Mouse (Mus musculus) stomach, embryonic 16.5 days (tissue): ENCODE results near the gene Gpsm1. TPM values are rescaled to one million over a fixed set of nuclear protein-coding genes. Genes with fewer than 3 reads are reported as not detected.

ENCODE experiments used
- ATAC-seq: fragments of 200-750 bp; cut with Nextera tagmentation; 2 replicates; pipeline ENCODE4 v1.8.0; 2017; ENCODE audit warnings: moderate number of reproducible peaks, moderate TSS enrichment; ENCODE audit not compliant: insufficient read depth, low FRiP score
- H3K27ac ChIP-seq: fragments of 300-500 bp; sonication (generic); 2 replicates; pipeline ENCODE4 v1.5.1; 2014; ENCODE audit warnings: low read length
- H3K27me3 ChIP-seq: fragments of 300-500 bp; sonication (generic); 2 replicates; pipeline ENCODE4 v1.6.1; 2014; ENCODE audit warnings: low read length, control low read depth, mixed read lengths; ENCODE audit not compliant: control insufficient read depth, insufficient read depth
- H3K36me3 ChIP-seq: fragments of 300-500 bp; sonication (generic); 2 replicates; pipeline ENCODE4 v1.6.1; 2014; ENCODE audit warnings: low read length; ENCODE audit not compliant: control insufficient read depth, insufficient read depth
- H3K4me1 ChIP-seq: fragments of 300-500 bp; sonication (generic); 2 replicates; pipeline ENCODE4 v1.6.1; 2014; ENCODE audit warnings: low read length, control low read depth, mixed read lengths; ENCODE audit not compliant: control insufficient read depth, insufficient read depth
- H3K4me2 ChIP-seq: fragments of 300-500 bp; sonication (generic); 2 replicates; pipeline ENCODE4 v1.6.1; 2014; ENCODE audit warnings: low read depth, low read length, mixed read lengths
- H3K4me3 ChIP-seq: fragments of 300-500 bp; sonication (generic); replicated peaks from 2 replicates; pipeline ENCODE4 v1.5.1; 2014; ENCODE audit warnings: mild to moderate bottlenecking, low read length
- H3K9ac ChIP-seq: fragments of 300-500 bp; sonication (generic); 2 replicates; pipeline ENCODE4 v1.6.1; 2014; ENCODE audit warnings: low read length
- H3K9me3 ChIP-seq: fragments of 300-500 bp; sonication (generic); replicated peaks from 2 replicates; pipeline ENCODE4 v1.6.1; 2016; ENCODE audit warnings: low read length, control low read depth; ENCODE audit not compliant: control insufficient read depth
- WGBS: fragments of 180-500 bp; shearing (Covaris S2); extraction: QIAGEN DNeasy Blood & Tissue Kit; methylation state at CpG from one replicate; pipeline ENCODE4 v1.1.7; 2014; 5-methylcytosine and 5-hydroxymethylcytosine counted together
- polyA plus RNA-seq: library from polyadenylated mRNA; unstranded; fragments of >200 nt; fragmentation: Nextera tagmentation; extraction: Ambion mirVana; gene quantifications from 2 replicates; pipeline ENCODE4 v1.2.1, GENCODE M21; 2015

The Gpsm1 gene
- polyA plus RNA-seq: 28.8 and 33.0 TPM in 2 replicates

DNA sequence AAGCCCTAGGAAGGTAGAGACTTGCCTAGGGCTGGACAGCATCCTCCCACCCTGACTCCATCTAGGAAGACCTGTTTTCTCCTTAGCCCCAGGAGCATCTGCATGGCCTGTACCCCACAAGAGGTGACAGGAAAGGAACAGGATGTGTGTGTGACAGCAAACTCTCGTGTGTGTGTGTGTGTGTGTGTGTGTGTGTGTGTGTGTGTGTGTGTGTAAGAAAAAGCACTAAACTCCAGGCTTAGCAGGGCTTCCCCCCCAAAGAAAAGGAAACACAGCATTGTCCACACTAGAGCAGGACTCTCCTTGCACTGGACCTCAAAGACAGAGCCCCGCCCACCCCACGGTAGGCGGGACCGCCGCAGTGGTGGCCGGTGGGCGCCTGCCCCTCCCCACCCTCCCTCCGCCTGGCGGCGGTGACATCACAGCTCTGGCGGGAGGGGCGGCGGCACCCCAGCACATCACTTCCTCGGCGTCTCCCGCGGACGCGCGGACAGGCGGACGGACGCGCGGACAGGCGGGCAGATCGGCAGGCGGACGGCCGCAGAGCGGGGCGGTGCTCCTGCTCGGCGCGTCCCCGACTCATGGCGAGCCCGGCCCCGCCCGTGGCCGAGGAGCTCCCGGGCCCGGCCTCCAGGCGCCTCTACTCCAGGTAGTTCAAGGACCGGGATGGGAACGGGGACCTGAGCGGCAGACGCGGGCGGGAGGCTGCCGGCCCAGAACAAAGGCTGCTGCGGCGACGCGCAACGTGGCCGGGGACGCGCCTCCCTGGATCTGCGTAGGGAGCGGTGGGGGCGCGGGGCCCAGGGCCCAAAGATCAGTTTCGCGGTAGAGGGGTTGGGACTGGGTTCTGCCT is at the start of gene Gpsm1:
Gene Gpsm1 (plus strand): TSS at position 444 of the 853 bp plus-strand sequence.
- ATAC-seq: peak; percentile 80
- Histone ChIP-seq H3K27ac (peak within 1 kb of the TSS; percentile 93), H3K36me3 (no peaks in the 10 kb centered on the region), H3K27me3 (no peaks in the 10 kb centered on the region), H3K9me3 (no peaks in the 10 kb centered on the region), H3K4me2 (peak within 1 kb of the TSS; percentile 72), H3K4me3 (peak within 1 kb of the TSS; percentile 80), H3K4me1 (peaks cover 34% of the 10 kb centered on the region), H3K9ac (peak within 1 kb of the TSS; percentile 90)
- under 1% methylated on average over 50 of the region's 66 CpGs for WGBS

DNA sequence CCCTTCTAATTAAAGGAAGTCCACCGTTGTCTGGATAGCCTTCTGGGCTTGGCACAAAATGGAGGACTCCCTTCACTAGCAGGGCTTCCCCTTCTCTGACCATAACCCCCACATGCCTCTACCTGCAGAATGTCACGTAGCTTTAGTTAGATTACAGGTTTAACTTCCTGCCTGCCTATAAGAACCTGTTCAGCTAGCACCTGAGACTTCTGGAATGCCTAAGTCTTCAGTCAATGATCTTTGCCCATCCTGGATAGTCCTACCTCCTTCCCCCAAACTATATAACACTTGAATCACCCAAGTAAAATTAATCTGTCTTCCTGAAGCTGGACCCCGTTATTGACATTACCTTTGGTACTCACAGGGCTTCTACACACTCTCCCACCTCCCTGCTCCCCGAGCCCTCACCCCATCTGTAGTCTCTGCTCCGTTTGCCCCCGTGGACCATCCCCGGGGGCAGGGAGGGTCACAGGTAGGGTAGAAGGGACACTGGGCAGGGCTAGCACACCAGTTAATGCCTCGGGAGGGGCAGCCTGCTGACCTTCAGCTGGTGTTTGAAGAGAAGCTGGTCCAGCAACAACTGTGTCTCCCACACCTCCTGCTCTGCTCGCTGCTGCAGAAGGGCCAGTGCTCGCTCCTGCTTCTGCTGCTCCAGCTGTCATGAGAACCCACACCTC is 49.1 kb upstream of the Gpsm1 start:
- Histone ChIP-seq H3K4me1 (peaks cover 7% of the 10 kb centered on the region; the same call in 1 of the 2 replicates), H3K4me2 (no peak overlapping the region), H3K36me3 (no peaks in the 10 kb centered on the region), H3K4me3 (no peak overlapping the region), H3K9me3 (no peaks in the 10 kb centered on the region), H3K27ac (peak overlapping the region; percentile 58), H3K27me3 (no peaks in the 10 kb centered on the region), H3K9ac (no peak overlapping the region)
- WGBS: 64% methylated on average over 10 of the region's 10 CpGs
- ATAC-seq: peak; percentile 26; the same call in 1 of the 2 replicates

DNA sequence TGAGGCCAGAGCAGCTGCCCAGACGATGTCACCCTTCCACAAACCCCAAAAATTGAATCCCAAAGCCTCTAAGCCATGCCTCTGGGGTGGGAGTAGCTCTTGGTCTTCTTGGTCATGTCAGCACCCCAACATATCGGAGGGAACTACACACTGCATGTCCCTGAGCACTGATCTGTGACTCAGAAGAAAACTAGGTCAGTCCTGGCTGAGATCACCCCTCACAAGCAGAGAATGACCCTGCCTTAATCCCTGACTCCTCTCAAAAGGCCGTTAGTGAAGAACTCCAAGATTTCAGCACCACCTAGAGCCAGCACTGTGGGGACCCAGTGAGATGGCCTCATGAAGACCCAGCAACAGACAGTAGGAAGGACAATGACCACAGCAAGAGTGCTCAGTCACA is 47.1 kb upstream of the Gpsm1 start:
- Histone ChIP-seq H3K27me3 (no peaks in the 10 kb centered on the region), H3K27ac (no peak overlapping the region), H3K9ac (no peak overlapping the region), H3K9me3 (no peaks in the 10 kb centered on the region), H3K36me3 (no peaks in the 10 kb centered on the region), H3K4me2 (no peak overlapping the region), H3K4me3 (no peak overlapping the region), H3K4me1 (peaks cover 7% of the 10 kb centered on the region; the same call in 1 of the 2 replicates)
- 62% methylated on average over 3 of the region's 3 CpGs for WGBS
- ATAC-seq: no peak

DNA sequence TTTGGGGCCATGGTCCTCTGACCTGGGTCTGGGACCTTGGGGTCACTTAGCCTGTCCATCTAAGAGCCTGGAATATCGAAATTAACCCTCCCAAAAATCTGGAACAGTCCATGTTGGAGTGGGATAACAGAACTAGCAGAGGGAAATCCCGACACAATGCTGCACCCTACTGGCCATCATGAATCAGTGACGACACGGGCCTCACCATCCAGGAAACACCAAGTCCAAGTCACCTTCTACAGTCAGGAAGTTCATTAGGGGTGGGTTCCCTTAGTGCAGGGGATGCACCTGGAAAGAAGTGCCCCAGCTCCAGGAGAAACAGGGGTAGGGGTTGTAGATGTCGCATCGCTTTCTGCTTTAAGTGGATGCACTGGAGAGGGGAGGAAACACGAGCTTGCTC is 41.7 kb upstream of the Gpsm1 start:
- Histone ChIP-seq H3K27ac (no peak overlapping the region), H3K9ac (no peak overlapping the region), H3K9me3 (no peaks in the 10 kb centered on the region), H3K36me3 (no peaks in the 10 kb centered on the region), H3K4me1 (no peaks in the 10 kb centered on the region), H3K4me2 (no peak overlapping the region), H3K27me3 (no peaks in the 10 kb centered on the region), H3K4me3 (no peak overlapping the region)
- peak; percentile 46; the same call in 1 of the 2 replicates for ATAC-seq
- 20% methylated on average over 7 of the region's 7 CpGs for WGBS

DNA sequence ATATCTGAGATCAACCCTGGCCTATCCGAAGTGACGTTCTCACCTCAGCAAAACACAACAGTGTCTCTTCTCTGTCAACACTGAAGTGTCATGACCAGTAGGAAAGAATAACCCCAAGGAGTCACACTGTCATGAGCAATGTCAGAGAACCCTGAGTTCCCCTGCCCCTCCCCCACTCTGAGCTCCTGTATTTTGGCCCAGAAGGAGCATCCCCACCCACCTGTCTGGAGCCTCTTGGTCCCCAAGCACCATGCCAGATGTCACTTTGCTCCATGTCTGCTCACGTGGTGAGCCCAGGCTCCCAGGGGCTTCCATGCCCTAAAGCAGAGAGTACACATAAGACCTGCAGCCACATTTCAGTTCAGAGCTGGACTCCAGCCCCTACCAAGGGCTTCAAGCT is 35.6 kb upstream of the Gpsm1 start:
- Histone ChIP-seq H3K27me3 (no peaks in the 10 kb centered on the region), H3K9me3 (no peaks in the 10 kb centered on the region), H3K27ac (no peak overlapping the region), H3K4me2 (no peak overlapping the region), H3K36me3 (no peaks in the 10 kb centered on the region), H3K4me3 (no peak overlapping the region), H3K9ac (no peak overlapping the region), H3K4me1 (no peaks in the 10 kb centered on the region)
- 79% methylated on average over 3 of the region's 3 CpGs for WGBS
- ATAC-seq: no peak

DNA sequence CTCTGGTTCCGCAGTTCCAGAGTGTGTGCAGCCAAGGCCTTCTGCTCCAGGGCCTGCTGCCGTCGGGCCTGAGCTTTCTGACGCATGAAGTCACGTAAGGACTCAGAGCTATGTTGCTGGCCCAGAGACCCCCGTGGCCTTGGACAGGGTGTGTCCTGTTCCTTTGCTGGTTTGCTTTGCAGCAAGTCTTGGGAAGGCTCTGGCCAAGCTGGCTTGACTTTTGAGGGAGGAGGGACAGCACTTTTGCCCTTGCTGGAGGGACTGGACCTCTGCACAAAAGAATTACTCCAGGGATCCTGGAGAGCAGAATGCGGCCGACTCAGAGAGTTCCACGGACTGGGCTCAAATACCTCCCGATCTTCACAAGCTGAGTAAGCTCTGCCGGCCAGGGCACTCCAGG is 34.7 kb upstream of the Gpsm1 start:
- Histone ChIP-seq H3K36me3 (no peaks in the 10 kb centered on the region), H3K27me3 (no peaks in the 10 kb centered on the region), H3K4me1 (peaks cover under 1% of the 10 kb centered on the region; the same call in 1 of the 2 replicates), H3K4me3 (no peak overlapping the region), H3K9ac (no peak overlapping the region), H3K4me2 (no peak overlapping the region), H3K27ac (no peak overlapping the region), H3K9me3 (no peaks in the 10 kb centered on the region)
- ATAC-seq: no peak
- WGBS: 77% methylated on average over 11 of the region's 11 CpGs

DNA sequence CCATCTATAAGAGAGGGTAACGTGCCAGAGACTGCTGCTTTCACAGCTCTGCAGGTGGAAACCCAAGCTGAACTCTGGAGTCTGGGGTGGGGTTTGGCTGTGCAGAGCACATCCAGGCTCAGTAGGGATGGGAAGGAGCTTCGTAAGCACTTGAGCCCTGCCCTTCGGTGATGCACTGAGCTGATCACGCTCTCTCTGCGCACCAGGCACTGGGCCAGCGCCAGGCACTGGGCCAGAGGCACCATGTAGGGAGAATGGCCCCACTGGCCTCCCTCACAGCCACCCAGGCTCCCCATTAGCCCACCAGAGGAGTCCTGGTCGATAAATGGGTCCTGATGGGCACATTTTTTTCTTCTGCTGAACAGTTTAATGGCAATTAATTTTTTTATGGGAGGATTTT is 29.5 kb upstream of the Gpsm1 start:
- no peak for ATAC-seq
- 47% methylated on average over 7 of the region's 7 CpGs for WGBS
- Histone ChIP-seq H3K4me3 (no peak overlapping the region), H3K4me2 (no peak overlapping the region), H3K27me3 (no peaks in the 10 kb centered on the region), H3K4me1 (peaks cover 3% of the 10 kb centered on the region; the same call in 1 of the 2 replicates), H3K9ac (no peak overlapping the region), H3K27ac (no peak overlapping the region), H3K9me3 (no peaks in the 10 kb centered on the region), H3K36me3 (no peaks in the 10 kb centered on the region)

DNA sequence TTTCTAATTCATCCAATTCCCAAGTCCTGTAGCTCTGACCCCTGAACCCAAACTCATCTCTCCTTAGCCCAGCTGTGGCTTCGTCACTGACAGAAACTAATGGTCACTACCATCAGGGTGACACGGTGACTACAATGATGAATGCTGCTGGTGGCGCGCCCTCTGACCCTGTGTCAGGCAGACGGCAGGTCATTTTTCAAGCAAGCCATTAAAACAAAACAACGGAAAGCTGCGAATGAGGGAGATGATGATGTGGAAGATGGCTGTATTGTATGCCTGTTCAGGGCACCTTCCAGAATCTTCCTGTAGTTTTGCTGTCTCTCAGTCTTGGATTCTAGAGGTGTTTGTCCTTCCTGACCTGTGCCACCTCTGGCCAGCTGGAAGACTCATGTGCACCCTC is 28.9 kb upstream of the Gpsm1 start:
- ATAC-seq: no peak
- H3K4me3 ChIP-seq: no peak overlapping the region

DNA sequence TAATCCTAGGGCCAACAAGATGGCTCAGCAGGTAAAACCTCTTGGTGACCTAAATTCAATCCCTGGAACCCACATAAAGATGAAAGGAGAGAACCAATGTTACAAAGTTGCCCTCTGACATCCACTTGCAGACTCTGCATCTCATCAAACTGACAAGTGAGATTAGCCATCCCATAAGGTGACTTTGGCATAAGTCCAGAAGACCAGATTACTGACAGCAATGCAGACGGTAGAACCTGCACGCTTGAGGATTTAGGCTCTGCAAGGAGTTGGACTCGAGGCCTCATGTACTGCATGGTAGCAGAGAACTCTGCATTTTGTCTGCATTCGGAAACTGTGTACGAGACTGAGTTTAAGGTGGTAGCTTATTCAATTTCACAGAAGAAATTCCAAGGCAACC is 25.2 kb upstream of the Gpsm1 start:
- no peaks in the 10 kb centered on the region for H3K27me3 ChIP-seq
- no peak overlapping the region for H3K4me3 ChIP-seq
- no peak overlapping the region for H3K4me2 ChIP-seq
- no peak overlapping the region for H3K27ac ChIP-seq
- H3K9ac ChIP-seq: no peak overlapping the region
- H3K36me3 ChIP-seq: no peaks in the 10 kb centered on the region
- peaks cover 3% of the 10 kb centered on the region; the same call in 1 of the 2 replicates for H3K4me1 ChIP-seq
- ATAC-seq: no peak
- 61% methylated on average over 5 of the region's 5 CpGs for WGBS
- H3K9me3 ChIP-seq: no peaks in the 10 kb centered on the region

More for the DNA sequence above, 28.9 kb upstream of the Gpsm1 start:
- Histone ChIP-seq H3K9me3 (no peaks in the 10 kb centered on the region), H3K27ac (no peak overlapping the region), H3K4me1 (peaks cover 3% of the 10 kb centered on the region; the same call in 1 of the 2 replicates), H3K36me3 (no peaks in the 10 kb centered on the region), H3K4me2 (no peak overlapping the region), H3K27me3 (no peaks in the 10 kb centered on the region), H3K9ac (no peak overlapping the region)
- 36% methylated on average over 7 of the region's 7 CpGs for WGBS
